Mouse (Mus musculus) midbrain, embryonic 16.5 days (tissue): ENCODE results near the gene Tomm70a. TPM values are rescaled to one million over a fixed set of nuclear protein-coding genes. Genes with fewer than 3 reads are reported as not detected.

Experiments
- ATAC-seq: fragments of 200-750 bp; cut with Nextera tagmentation; 2 replicates; pipeline ENCODE4 v1.8.0; 2017; ENCODE audit warnings: moderate TSS enrichment
- H3K27ac ChIP-seq: fragments of 300-500 bp; sonication (generic); 2 replicates; pipeline ENCODE4 v1.5.1; 2014; ENCODE audit warnings: mild to moderate bottlenecking, low read length, mixed read lengths
- H3K27me3 ChIP-seq: fragments of 300-500 bp; sonication (generic); 2 replicates; pipeline ENCODE4 v1.6.1; 2014; ENCODE audit warnings: low read depth, low read length, mixed read lengths; ENCODE audit not compliant: control insufficient read depth, insufficient read depth
- H3K36me3 ChIP-seq: fragments of 300-500 bp; sonication (generic); 2 replicates; pipeline ENCODE4 v1.6.1; 2014; ENCODE audit warnings: mild to moderate bottlenecking, low read length, moderate library complexity, mixed read lengths; ENCODE audit not compliant: control insufficient read depth, insufficient read depth
- H3K4me1 ChIP-seq: fragments of 300-500 bp; sonication (generic); 2 replicates; pipeline ENCODE4 v1.6.1; 2014; ENCODE audit warnings: mild to moderate bottlenecking, low read length, mixed read lengths; ENCODE audit not compliant: control insufficient read depth, insufficient read depth
- H3K4me2 ChIP-seq: fragments of 300-500 bp; sonication (generic); 2 replicates; pipeline ENCODE4 v1.6.1; 2014; ENCODE audit warnings: mild to moderate bottlenecking, low read length, mixed read lengths
- H3K4me3 ChIP-seq: fragments of 300-500 bp; sonication (generic); 2 replicates; pipeline ENCODE4 v1.5.1; 2014; ENCODE audit warnings: low read depth, mild to moderate bottlenecking, low read length, moderate library complexity, mixed read lengths
- H3K9ac ChIP-seq: fragments of 300-500 bp; sonication (generic); 2 replicates; pipeline ENCODE4 v1.6.1; 2014; ENCODE audit warnings: low read depth, low read length, mixed read lengths
- H3K9me3 ChIP-seq: fragments of 300-500 bp; sonication (generic); replicated peaks from 2 replicates; pipeline ENCODE4 v1.6.1; 2014; ENCODE audit warnings: mild to moderate bottlenecking, low read length, mixed read lengths; ENCODE audit not compliant: control insufficient read depth, poor library complexity, severe bottlenecking
- WGBS: fragments of 180-500 bp; shearing (Covaris S2); extraction: QIAGEN DNeasy Blood & Tissue Kit; methylation state at CpG from one replicate; pipeline ENCODE4 v1.1.7; 2014; 5-methylcytosine and 5-hydroxymethylcytosine counted together
- polyA plus RNA-seq: library from polyadenylated mRNA; unstranded; fragments of >200 nt; fragmentation: Nextera tagmentation; extraction: Ambion mirVana; gene quantifications from 2 replicates; pipeline ENCODE4 v1.2.1, GENCODE M21; 2015

Gene Tomm70a
- polyA plus RNA-seq, 1 experiment from 2014 or later, result 63.0 TPM

GRCm38 (mm10) chr16:57106185-57106960, 15.1 kb upstream of the Tomm70a start:
- 75% methylated on average over 5 of the region's 5 CpGs for whole genome bisulfite sequencing

GRCm38 (mm10) chr16:57116066-57116465, 5.4 kb upstream of the Tomm70a start:
- ATAC-seq, result no peak
- Histone ChIP-seq H3K36me3 (no peaks in the 10 kb centered on the region), H3K4me1 (no peaks in the 10 kb centered on the region), H3K4me2 (no peak overlapping the region), H3K27ac (no peak overlapping the region), H3K27me3 (no peaks in the 10 kb centered on the region), H3K4me3 (no peak overlapping the region), H3K9me3 (no peaks in the 10 kb centered on the region), H3K9ac (no peak overlapping the region)

More at GRCm38 (mm10) chr16:57106185-57106960, 15.1 kb upstream of the Tomm70a start:
- no peaks in the 10 kb centered on the region for H3K4me1 ChIP-seq
- no peak for ATAC-seq
- H3K4me3 ChIP-seq, result no peak overlapping the region
- no peak overlapping the region for H3K27ac ChIP-seq
- no peaks in the 10 kb centered on the region for H3K36me3 ChIP-seq
- H3K9me3 ChIP-seq, result no peaks in the 10 kb centered on the region
- H3K9ac ChIP-seq, result no peak overlapping the region
- no peaks in the 10 kb centered on the region for H3K27me3 ChIP-seq
- H3K4me2 ChIP-seq, result no peak overlapping the region

GRCm38 (mm10) chr16:57117562-57117961, 3.9 kb upstream of the Tomm70a start:
- peaks cover 2% of the 10 kb centered on the region; the same call in 1 of the 2 replicates for H3K4me1 ChIP-seq
- no peak overlapping the region for H3K4me2 ChIP-seq
- H3K36me3 ChIP-seq, result no peaks in the 10 kb centered on the region
- 60% methylated on average over 2 of the region's 2 CpGs for WGBS
- H3K4me3 ChIP-seq, result no peak overlapping the region
- H3K9me3 ChIP-seq, result no peaks in the 10 kb centered on the region
- H3K27ac ChIP-seq, result no peak overlapping the region
- H3K9ac ChIP-seq, result no peak overlapping the region
- no peaks in the 10 kb centered on the region for H3K27me3 ChIP-seq
- ATAC-seq, result no peak

DNA sequence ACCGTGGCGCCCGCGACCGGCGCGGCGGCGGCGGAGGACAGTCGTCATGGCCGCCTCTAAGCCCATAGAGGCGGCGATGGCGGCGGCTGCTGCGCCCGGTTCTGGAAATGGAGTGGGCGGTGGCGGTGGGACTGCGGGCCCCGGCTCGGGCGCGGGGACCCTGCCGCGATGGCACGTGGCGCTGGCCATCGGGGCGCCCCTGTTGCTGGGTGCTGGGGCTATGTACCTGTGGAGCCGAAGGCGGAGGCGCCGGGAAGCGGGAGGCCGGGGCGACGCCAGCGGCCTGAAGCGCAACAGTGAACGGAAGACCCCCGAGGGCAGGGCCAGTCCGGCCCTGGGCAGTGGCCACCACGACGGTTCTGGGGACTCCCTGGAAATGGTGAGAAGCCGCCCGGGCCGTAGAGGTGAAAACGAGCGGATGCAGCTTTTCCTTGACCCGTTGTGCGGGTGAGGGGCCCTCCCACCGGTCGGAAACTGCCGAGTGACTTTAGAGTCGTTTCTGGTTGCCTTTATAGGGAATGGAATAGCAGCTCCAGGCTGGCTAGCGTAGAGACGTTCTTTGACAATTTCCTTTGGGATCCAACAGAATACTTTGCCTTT, 413 bp downstream of the Tomm70a start:
- Histone ChIP-seq H3K4me3 (peak overlapping the region; percentile 99), H3K36me3 (no peaks in the 10 kb centered on the region), H3K4me1 (peaks cover 19% of the 10 kb centered on the region), H3K4me2 (peak overlapping the region; percentile 76), H3K9me3 (no peaks in the 10 kb centered on the region), H3K27me3 (no peaks in the 10 kb centered on the region), H3K27ac (peak overlapping the region; percentile 99), H3K9ac (peak overlapping the region; percentile 99)
- WGBS, result under 1% methylated on average over 59 of the region's 59 CpGs
- no peak for ATAC-seq

- 63% methylated on average over 6 of the region's 6 CpGs for WGBS
These were observed 1.4 kb downstream of the Tomm70a start for GRCm38 (mm10) chr16:57122682-57123445.

DNA sequence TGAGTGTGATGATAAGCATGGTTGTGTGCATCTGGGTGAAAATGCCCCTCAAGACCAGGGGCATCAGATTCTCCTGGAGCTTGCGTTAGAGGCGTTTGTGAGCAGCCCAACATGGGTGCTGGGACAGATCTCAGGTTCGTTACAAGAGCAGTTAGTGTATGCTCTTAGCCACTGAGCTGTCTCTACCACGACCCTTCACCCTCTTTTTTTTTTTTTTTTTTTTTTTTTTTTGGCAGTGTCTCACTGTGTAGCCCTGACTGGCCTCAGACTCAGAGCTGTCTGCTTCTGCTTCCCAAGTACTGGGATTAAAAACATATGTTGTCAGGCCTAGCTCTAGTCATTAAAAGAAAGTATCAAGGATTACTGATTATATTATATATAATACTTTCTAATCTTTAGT, 4.8 kb downstream of the Tomm70a start:
- Histone ChIP-seq H3K9me3 (no peaks in the 10 kb centered on the region), H3K36me3 (no peaks in the 10 kb centered on the region), H3K27me3 (no peaks in the 10 kb centered on the region), H3K4me3 (no peak overlapping the region), H3K4me1 (peaks cover 24% of the 10 kb centered on the region), H3K9ac (no peak overlapping the region), H3K27ac (no peak overlapping the region), H3K4me2 (no peak overlapping the region)
- ATAC-seq, result no peak
- 88% methylated on average over 4 of the region's 4 CpGs for WGBS

More at GRCm38 (mm10) chr16:57122682-57123445, 1.4 kb downstream of the Tomm70a start:
- H3K9me3 ChIP-seq, result no peaks in the 10 kb centered on the region
- peak overlapping the region; percentile 99; the same call in 1 of the 2 replicates for H3K9ac ChIP-seq
- no peak overlapping the region for H3K27ac ChIP-seq
- H3K27me3 ChIP-seq, result no peaks in the 10 kb centered on the region
- peak overlapping the region; percentile 76 for H3K4me2 ChIP-seq
- peaks cover 19% of the 10 kb centered on the region for H3K4me1 ChIP-seq
- H3K36me3 ChIP-seq, result no peaks in the 10 kb centered on the region
- ATAC-seq, result no peak
- peak overlapping the region; percentile 99 for H3K4me3 ChIP-seq

DNA sequence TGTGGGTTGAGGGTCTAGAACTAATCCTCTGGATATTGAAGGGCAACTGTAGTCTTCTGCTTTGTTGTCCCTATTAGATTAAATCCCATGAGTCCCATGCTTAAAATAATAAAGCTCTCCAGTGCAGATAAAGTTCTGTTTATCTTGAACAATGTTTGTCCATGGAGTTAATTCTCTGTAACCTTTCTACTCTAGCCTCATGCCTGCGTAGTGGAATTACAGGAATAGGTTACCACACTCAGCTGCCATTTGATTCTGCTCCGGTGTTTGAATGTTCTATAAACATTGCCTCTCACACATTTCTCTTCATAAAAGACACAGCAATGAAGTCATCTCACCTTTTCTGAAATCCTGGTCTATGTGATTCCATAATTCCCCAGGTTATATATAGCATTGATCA, 6.3 kb downstream of the Tomm70a start:
- 94% methylated on average over 2 of the region's 2 CpGs for WGBS

GRCm38 (mm10) chr16:57130752-57131400, 9.4 kb downstream of the Tomm70a start:
- H3K9ac ChIP-seq, result no peak overlapping the region
- ATAC-seq, result no peak
- H3K4me3 ChIP-seq, result no peak overlapping the region
- H3K27ac ChIP-seq, result no peak overlapping the region
- H3K36me3 ChIP-seq, result peaks cover 2% of the 10 kb centered on the region; the same call in 1 of the 2 replicates
- no peaks in the 10 kb centered on the region for H3K27me3 ChIP-seq
- 77% methylated on average over 3 of the region's 3 CpGs for WGBS
- 0 out of 2 replicates have a peak, but pooled peaks cover 8% of the 10 kb centered on the region for H3K4me1 ChIP-seq
- H3K4me2 ChIP-seq, result no peak overlapping the region
- H3K9me3 ChIP-seq, result no peaks in the 10 kb centered on the region

More for the DNA sequence above, 6.3 kb downstream of the Tomm70a start:
- no peak for ATAC-seq
- Histone ChIP-seq H3K4me1 (peaks cover 23% of the 10 kb centered on the region), H3K4me3 (no peak overlapping the region), H3K9ac (no peak overlapping the region), H3K4me2 (no peak overlapping the region), H3K36me3 (no peaks in the 10 kb centered on the region), H3K27ac (no peak overlapping the region), H3K9me3 (no peaks in the 10 kb centered on the region), H3K27me3 (no peaks in the 10 kb centered on the region)
